Mouse (Mus musculus) spleen, adult 18-20 months (tissue): ENCODE results near the gene Dhx38.

ENCODE experiments used
- DNase-seq, 2 experiments: peaks; one replicate each; pipeline ENCODE4 v3.0.0; 2022; ENCODE audit warnings: mixed read lengths in 2 of 2

The Dhx38 gene

DNA sequence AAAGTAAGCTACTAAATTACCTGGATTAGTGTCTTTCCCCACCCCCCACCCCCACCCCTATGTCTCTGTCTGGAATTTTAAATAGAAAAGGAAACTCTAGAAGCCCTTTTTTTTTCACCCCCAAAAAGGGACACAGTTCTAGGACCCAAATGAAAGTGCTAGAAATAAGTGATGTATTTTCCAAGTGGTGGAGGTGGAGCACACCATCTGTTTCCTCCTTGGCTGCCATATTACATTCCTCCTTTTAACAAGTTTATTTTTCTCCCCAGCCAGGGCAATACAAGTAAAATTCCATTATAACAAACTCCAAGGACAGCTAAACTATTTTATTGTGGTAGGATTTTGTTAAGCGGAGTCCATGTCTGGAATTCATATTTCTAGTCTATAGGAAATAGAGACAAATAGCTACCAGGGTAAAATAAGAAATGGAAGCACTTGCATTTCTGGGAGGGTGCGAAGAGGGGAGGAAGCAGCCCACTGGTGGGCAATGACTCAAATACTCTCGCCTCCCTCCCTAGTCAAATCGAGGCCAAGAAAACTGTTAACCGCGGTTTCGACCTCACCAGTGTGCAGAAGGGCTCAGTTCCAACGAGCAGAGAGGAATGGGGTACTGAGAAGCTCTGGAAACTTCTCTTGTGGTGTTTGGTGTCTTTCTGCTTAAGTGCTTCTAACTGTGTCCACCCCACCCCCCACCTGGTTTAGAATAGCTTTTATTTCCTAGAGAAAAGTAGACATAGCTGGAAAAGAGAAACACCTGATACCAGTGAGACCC lies 22.7 kb downstream of the Dhx38 start:
- no peak for DNase-seq

DNA sequence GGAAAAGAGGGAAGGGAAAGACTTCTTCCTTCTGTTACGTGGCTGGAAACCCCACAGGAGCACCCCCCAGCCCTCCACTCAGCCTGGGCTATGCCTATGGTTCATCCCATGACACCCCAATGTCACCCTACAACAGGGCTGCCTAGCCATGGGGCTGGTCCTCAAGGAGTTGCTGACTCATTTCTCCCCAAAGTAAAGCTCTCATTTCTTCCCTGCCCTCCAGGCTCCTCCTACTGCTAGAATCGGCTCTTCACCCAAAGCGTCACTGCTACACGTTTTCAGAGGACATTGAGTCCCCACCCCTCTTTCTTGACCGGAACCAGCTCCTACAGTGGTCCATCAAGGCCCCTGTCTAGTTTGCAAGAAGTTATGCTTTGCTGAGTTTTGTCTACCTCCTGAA lies 23.5 kb downstream of the Dhx38 start:
- no peak for DNase-seq

DNA sequence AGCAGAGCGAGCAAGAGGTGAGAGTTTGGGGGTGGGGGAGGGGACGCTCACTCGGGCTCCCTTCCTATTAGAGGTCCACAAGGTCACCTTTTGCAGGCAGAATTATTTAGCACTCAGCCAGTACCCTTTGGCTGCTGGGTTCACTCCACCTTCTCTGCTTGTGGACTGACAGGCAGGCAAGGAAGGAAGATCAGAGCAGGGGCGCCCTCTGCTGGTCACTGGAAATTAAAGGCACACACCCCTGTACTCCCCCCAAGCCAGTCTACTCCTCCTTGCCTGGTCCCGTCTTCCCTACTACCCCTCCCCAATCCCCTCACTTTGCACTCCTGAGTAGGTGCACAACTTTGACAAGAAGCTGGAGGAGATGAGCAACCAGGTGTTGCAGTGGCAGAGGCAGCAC lies 29.0 kb downstream of the Dhx38 start:
- DNase-seq = peak in 1 of 2 experiments; percentile 64

DNA sequence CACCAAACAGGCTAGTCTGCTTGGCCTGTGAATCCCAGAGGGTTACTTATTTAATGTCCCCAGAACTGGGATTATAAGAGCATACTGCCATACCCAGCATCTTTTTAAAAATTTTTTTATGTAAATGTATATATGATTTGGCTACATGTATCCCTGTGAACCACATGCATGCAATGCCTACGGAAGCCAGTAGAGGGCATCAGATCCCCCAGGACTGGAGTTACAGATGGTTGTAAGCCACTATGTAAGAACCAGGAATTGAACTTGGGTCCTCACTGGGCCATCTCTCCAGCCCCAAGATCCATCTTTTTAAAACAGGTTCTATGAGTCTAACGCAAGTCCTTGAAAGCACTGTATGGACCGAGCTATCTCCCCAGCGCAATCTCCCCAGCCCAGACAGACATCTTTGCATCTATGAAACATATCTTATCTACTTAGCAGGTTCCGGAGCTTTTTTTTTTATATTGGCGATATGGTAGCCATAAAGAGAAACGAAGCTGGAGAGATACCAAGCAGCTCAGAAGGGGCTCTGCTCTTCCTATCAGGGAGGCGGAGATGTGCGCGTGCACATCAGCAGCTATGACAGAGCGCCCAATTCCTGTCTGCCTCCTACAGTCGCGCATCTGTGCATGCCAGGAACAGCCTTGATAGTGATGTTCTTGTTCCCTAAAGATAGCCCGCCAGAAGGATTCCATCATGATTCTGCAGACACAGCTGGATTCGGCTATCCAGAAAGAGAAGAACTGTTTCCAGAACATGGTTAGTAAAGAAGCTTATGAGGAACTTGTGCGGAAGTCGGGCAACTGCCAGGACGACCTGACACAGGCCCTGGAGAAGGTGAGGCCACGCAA lies 30.3 kb downstream of the Dhx38 start:
- peak in 1 of 2 experiments; percentile 35 for DNase-seq

DNA sequence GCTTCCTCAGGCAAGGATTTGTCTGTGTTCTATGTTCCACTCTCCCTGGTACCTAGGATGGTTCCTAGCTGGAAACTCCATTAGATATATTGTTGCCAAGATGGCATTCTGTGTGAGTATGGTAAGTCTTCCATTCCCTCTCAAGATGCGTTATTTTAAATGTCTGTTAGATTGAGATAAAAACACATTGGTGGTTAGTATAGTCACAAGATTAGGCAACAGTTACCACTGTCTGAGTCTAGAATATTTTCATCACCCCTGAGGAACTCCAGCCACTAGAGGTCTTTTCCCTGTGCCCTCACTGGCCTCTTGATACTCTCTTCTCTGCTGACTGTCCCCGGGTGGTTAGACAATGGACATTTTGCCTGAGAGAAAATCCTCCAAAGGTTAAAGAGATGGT lies 41.7 kb downstream of the Dhx38 start:
- no peak for DNase-seq

DNA sequence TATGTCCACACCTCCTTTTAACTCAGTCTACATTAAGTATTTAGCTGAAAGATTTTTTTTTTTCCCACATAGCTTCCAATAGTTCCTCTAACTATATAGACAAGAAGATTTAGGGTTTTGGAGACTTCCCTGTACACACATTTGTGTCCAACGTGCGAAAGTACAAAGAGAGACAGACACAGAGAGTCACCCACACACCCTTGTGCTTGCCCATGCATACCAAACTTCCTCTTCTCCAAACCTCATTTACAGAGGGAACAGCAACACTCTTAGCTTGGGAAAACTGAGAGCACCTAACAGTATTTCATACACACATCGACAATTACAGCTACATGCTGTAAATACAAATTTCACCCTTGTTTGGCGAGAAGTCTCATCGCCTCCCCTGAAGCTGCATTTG lies 60.1 kb downstream of the Dhx38 start:
- DNase-seq = no peak

DNA sequence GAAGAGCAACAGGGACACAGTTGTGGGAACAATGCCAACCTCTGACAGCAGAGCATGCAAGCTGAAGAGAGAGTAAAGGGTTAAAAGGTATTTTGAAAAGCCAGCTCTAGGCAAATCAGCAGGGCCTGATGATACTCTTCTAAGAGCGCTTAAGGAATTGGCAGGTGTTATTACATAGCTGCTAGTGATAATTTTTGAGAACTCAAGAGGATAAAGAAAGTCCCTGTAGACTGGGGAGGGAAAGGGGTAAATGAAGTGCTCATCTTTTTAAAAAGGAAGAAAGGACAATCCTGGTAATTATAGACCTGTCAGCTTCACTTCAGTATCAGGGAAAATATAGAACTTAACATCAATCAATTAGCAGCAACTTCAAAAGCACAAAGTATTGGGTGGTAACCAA lies 62.1 kb downstream of the Dhx38 start:
- no peak for DNase-seq

DNA sequence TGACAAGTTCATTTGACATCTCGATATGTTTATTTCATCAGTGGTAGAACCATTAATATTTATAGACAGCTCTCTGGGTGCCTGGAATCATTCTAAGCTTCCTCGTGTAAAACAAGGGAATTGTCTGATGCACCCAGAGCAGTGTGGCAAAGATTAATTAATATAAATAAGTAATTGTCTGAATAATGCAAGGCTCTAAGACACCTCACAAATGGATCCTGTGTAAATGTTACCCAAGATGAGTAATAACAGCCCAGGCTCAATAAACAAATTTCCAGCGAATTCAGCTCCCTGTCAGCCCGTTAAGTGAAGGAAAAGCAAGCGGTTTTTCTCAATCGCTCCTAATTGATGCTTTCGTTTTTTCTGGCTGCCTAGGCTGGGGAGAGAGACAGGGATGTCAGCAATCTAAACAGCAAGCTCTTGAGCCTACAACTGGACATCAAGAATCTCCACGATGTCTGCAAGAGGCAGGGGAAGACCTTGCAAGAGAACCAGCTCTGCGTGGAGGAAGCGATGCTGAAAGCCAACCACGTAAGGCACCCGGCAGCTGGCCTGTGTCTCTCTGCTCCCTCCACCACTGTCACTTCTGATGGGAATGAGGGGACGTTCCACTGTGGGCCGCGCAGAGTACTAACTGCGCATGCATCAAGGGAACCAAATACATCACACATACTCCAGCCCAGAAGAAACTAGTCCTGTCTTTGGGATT lies 66.5 kb downstream of the Dhx38 start:
- DNase-seq = no peak
